Mouse (Mus musculus): ENCODE results near the gene Fig4.

DNA sequence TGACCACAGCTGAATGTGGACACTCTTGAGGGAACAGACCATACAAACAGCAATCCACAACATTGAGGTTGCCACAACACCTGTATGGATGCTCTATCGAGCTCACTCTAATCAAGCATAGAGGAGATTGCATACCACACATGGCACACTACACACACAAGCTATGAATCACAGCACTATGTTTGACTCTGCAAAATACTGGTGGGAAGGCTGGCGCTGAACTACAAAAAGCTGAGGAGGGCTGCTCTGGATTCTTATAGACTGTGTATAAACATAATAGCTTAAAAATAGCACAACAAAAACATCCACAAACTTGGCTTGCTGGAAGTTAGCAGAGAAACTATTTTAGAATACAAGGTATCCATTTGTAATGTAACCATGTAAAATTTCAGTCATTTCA is 22.3 kb downstream of the Fig4 start:
- TF ChIP-seq POLR2A (IDR thresholded peaks at IDR 0.05; ENCODE audit: low read depth, low read length) (no peak), CTCF (IDR thresholded peaks at IDR 0.05; ENCODE audit: borderline replicate concordance, insufficient read depth, low read length) (no peak)
